Mouse (Mus musculus) forebrain, embryonic 13.5 days (tissue): ENCODE measurements at regions not wholly inside any gene's neighbourhood (a gene's known extent, or its start where the extent isn't known, plus 50 kb on each side); places are given as distances from the start of the nearest gene placed in this dataset.

ENCODE experiments used
- ATAC-seq: fragments of 200-750 bp; cut with Nextera tagmentation; 2 replicates; pipeline ENCODE4 v1.8.0; 2017
- H3K27ac ChIP-seq: fragments of 300-500 bp; sonication (generic); 2 replicates; pipeline ENCODE4 v1.5.1; 2015; ENCODE audit warnings: inconsistent platforms, mild to moderate bottlenecking, moderate library complexity
- H3K27me3 ChIP-seq: fragments of 300-500 bp; sonication (generic); 2 replicates; pipeline ENCODE4 v1.6.1; 2015; ENCODE audit warnings: mild to moderate bottlenecking, inconsistent platforms
- H3K36me3 ChIP-seq: fragments of 300-500 bp; sonication (generic); 2 replicates; pipeline ENCODE4 v1.6.1; 2015; ENCODE audit warnings: mild to moderate bottlenecking, inconsistent platforms; ENCODE audit not compliant: poor library complexity, severe bottlenecking
- H3K4me1 ChIP-seq: fragments of 300-500 bp; sonication (generic); 2 replicates; pipeline ENCODE4 v1.6.1; 2015; ENCODE audit warnings: inconsistent platforms
- H3K4me2 ChIP-seq: fragments of 300-500 bp; sonication (generic); 2 replicates; pipeline ENCODE4 v1.6.1; 2015; ENCODE audit warnings: inconsistent platforms, mild to moderate bottlenecking, moderate library complexity
- H3K4me3 ChIP-seq: fragments of 300-500 bp; sonication (generic); 2 replicates; pipeline ENCODE4 v1.5.1; 2015; ENCODE audit warnings: mild to moderate bottlenecking, inconsistent platforms
- H3K9ac ChIP-seq: fragments of 300-500 bp; sonication (generic); 2 replicates; pipeline ENCODE4 v1.6.1; 2015; ENCODE audit warnings: mild to moderate bottlenecking, inconsistent platforms
- H3K9me3 ChIP-seq: fragments of 300-500 bp; sonication (generic); replicated peaks from 2 replicates; pipeline ENCODE4 v1.6.1; 2016; ENCODE audit warnings: inconsistent platforms
- WGBS: fragments of 180-500 bp; shearing (Covaris S2); methylation state at CpG from one replicate; pipeline ENCODE4 v1.1.7; 2015; 5-methylcytosine and 5-hydroxymethylcytosine counted together

DNA sequence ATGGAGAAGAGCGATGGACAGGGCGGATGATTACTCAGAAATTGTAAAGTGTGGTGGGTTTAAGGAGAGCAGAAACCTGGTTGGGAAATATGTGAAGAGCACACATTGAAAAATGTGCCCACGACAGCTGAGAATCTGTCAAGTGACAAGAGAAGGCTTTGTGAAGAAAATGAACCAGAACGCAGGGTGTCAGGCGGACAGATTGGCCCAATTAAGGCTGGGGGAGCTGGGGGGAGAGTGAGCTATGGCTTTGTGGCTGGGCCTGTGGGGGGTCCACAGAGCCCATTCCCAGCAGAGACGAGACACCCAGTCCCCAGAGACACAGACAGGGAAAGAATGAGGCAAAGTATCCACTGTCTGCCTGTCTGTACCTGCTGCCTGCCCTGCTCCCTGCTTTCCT lies 153.3 kb downstream of the Shq1 start:
- peaks cover 3% of the 10 kb centered on the region; the same call in 1 of the 2 replicates for H3K27me3 ChIP-seq
- peak overlapping the region; percentile 66 for H3K27ac ChIP-seq
- H3K4me2 ChIP-seq: no peak overlapping the region
- no peak overlapping the region for H3K4me3 ChIP-seq
- peaks cover 35% of the 10 kb centered on the region for H3K4me1 ChIP-seq
- no peaks in the 10 kb centered on the region for H3K36me3 ChIP-seq
- 47% methylated on average over 6 of the region's 6 CpGs for WGBS
- H3K9me3 ChIP-seq: no peaks in the 10 kb centered on the region
- peak; percentile 52 for ATAC-seq
- H3K9ac ChIP-seq: no peak overlapping the region

DNA sequence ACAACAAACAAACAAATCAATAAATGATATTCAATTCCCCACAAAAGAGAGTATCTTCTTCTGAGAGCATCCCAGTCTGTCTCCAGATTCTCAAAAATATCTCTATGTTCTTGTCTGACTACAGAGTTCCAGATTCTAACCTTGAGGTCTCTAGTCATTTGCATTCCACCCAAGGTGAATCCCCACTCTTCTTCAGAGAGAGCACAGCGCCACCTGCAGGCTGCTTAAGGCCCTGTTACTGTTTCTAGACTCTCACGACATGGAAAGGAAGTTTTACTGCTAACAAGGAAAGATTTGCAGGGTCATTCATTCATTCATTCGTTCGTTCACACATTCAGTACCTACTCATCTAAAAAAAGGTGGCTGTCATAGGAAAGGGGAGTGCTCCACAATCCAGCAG lies 158.3 kb downstream of the Shq1 start:
- no peak overlapping the region for H3K9ac ChIP-seq
- H3K27me3 ChIP-seq: 0 out of 2 replicates have a peak, but pooled peaks cover 3% of the 10 kb centered on the region
- no peak overlapping the region for H3K4me3 ChIP-seq
- H3K4me1 ChIP-seq: peaks cover 12% of the 10 kb centered on the region
- H3K4me2 ChIP-seq: no peak overlapping the region
- H3K27ac ChIP-seq: no peak overlapping the region
- no peaks in the 10 kb centered on the region for H3K36me3 ChIP-seq
- WGBS: 54% methylated on average over 4 of the region's 4 CpGs
- no peaks in the 10 kb centered on the region for H3K9me3 ChIP-seq
- ATAC-seq: no peak

DNA sequence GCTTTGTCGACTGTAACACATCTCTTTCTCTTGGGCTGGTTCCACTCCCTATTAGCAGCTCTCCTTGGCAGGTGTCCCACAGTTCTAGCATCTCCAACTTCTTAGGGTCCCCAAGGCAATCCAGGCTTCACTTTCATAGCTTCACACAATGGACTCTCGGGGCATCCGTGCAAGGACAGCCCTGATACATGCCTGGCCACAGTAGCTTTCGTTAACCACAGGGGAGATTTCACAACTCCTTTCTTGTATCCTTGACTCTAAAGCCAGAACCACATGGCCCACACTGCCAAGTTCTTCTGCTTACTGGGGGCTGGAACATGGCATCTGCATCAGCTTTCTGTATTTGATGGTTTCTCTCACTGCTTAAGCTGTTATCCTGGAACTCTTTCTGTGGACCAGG lies 160.3 kb downstream of the Shq1 start:
- WGBS: 73% methylated on average over 4 of the region's 4 CpGs
- no peak overlapping the region for H3K4me2 ChIP-seq
- no peak overlapping the region for H3K27ac ChIP-seq
- H3K36me3 ChIP-seq: no peaks in the 10 kb centered on the region
- H3K9me3 ChIP-seq: no peaks in the 10 kb centered on the region
- H3K4me3 ChIP-seq: no peak overlapping the region
- H3K9ac ChIP-seq: no peak overlapping the region
- 0 out of 2 replicates have a peak, but pooled peaks cover 3% of the 10 kb centered on the region for H3K27me3 ChIP-seq
- H3K4me1 ChIP-seq: 0 out of 2 replicates have a peak, but pooled peaks cover 3% of the 10 kb centered on the region
- ATAC-seq: no peak

DNA sequence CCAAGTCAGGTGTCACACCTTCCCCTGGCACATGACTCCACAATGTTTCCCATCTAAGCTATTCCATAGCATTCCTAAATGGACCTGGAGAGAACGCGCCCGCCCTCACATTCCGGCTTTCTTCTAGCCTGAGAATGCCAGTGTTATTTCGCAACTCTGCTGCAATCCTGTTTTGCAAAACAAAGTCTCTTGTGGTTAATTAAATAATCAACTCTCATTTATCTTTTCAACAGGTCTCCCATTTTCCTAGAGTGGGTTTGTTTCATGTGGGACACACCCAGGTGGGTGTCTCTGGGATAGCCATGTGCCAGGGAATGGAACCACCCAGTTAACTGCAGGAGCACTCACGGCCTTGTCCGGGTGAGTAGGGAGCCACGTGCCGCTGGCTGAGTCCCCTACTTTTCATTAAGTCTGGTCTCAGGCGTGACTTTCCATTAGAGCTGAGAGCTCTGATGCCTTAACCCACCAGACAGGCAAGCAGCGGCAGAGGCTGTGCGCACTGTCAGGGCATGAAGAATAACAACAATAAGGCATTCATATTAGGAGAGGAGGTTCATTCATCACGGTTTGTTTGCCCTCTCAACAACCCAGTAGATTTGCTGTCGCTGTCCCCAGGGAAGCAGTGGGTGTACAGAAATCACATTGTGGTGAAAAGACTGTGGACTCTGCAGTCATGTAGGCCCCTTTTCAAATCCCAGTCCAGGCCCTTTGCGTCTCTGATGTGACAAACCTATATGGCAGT lies 165.3 kb downstream of the Shq1 start:
- no peaks in the 10 kb centered on the region for H3K27me3 ChIP-seq
- 64% methylated on average over 15 of the region's 15 CpGs for WGBS

DNA sequence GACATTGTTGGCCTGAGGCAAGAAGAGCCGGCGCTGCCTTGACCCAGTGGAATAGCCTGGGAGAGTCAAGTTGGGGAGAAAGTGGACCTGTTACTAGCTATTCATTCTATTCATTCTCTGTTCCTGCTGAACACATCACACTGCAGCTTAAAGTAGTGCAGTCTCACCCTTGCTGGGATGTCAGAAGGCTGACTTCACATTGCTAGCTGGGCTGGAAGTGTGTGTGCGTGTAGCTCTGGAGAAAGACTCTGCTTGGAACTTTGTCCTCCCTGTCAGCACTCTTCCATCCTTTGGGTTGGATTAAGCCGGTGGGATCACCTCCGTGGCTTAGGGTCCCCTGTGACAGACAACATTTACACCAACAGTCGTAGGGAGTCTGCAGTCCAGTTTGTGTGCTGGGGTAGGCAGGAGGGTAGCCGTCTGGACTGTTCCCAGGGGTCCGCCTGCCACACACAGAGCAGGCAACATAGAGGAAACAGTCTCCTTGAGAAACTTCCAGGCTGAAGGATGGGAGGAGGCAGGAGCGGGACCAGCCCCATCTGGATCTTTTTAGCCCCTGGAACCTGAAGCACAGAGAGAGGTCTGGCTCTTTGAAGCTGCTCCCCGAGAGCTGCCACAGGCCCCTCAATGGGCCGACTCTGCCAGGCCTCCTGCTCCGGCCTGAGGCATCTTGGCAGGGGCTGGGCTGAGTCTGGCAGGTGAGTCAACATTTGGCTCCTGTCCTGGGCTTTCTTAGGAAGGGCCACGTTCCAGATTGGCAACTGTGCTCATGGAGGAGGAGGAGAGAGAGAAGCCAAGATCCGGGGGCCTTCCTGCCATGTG lies 167.8 kb downstream of the Shq1 start:
- no peaks in the 10 kb centered on the region for H3K9me3 ChIP-seq
- peaks cover 22% of the 10 kb centered on the region for H3K4me1 ChIP-seq
- 48% methylated on average over 14 of the region's 14 CpGs for WGBS
- H3K27ac ChIP-seq: peak overlapping the region; percentile 40; the same call in 1 of the 2 replicates
- ATAC-seq: peak; percentile 83
- no peak overlapping the region; the same call in 1 of the 2 replicates for H3K9ac ChIP-seq
- no peak overlapping the region for H3K4me2 ChIP-seq
- no peaks in the 10 kb centered on the region for H3K27me3 ChIP-seq
- H3K4me3 ChIP-seq: no peak overlapping the region
- H3K36me3 ChIP-seq: no peaks in the 10 kb centered on the region

More for the DNA sequence above, 165.3 kb downstream of the Shq1 start:
- peaks cover 22% of the 10 kb centered on the region for H3K4me1 ChIP-seq
- no peaks in the 10 kb centered on the region for H3K36me3 ChIP-seq
- no peak overlapping the region for H3K4me2 ChIP-seq
- H3K4me3 ChIP-seq: no peak overlapping the region
- no peak for ATAC-seq
- H3K9me3 ChIP-seq: no peaks in the 10 kb centered on the region
- no peak overlapping the region for H3K9ac ChIP-seq
- no peak overlapping the region for H3K27ac ChIP-seq

DNA sequence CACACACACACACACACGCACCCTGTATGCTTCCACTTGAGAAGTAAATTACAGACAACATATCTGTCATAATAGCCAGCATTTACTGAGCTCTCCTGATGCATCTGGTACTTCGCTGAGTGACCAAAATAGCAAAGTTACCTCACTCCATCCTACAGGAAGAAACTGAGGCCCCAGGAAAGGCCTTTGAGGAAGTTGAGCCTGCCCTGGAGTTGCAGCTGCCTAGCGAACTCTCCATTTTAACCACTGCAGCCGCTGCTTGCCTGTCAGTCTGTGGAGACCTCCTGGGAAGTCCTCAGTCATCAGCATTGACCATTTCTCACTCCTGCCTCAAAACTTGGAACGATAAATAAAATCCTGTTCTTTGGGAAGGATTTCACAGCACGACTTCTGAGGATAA lies 168.8 kb downstream of the Shq1 start:
- no peak overlapping the region for H3K27ac ChIP-seq
- no peaks in the 10 kb centered on the region for H3K27me3 ChIP-seq
- ATAC-seq: no peak
- 36% methylated on average over 6 of the region's 6 CpGs for WGBS
- H3K4me1 ChIP-seq: peaks cover 22% of the 10 kb centered on the region
- no peaks in the 10 kb centered on the region for H3K36me3 ChIP-seq
- H3K4me3 ChIP-seq: no peak overlapping the region
- no peaks in the 10 kb centered on the region for H3K9me3 ChIP-seq
- no peak overlapping the region for H3K9ac ChIP-seq
- no peak overlapping the region for H3K4me2 ChIP-seq

DNA sequence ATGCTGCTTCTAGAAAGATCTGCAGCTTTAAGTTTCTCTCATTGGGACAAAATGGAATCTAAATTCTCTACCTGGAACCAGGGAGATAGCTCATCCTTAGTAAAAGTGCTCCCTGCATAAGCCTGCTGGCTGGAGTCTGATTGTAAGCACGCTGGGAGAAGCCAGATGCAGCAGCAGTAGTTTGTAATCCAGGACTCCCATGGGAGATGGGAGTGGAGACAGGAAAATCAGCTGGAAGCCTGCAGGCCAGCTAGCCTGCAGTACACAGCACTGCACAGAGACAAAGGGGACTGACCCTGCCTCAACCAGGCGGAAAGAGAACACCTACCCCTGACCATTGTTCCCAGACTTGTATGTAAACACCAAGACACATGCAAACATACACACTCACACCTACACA lies 170.2 kb downstream of the Shq1 start:
- no peak for ATAC-seq
- Histone ChIP-seq H3K9me3 (no peaks in the 10 kb centered on the region), H3K27ac (no peak overlapping the region), H3K27me3 (no peaks in the 10 kb centered on the region), H3K36me3 (no peaks in the 10 kb centered on the region), H3K4me1 (peaks cover 19% of the 10 kb centered on the region), H3K4me3 (no peak overlapping the region), H3K9ac (no peak overlapping the region), H3K4me2 (no peak overlapping the region)
- WGBS: 60% methylated on average over 2 of the region's 2 CpGs

DNA sequence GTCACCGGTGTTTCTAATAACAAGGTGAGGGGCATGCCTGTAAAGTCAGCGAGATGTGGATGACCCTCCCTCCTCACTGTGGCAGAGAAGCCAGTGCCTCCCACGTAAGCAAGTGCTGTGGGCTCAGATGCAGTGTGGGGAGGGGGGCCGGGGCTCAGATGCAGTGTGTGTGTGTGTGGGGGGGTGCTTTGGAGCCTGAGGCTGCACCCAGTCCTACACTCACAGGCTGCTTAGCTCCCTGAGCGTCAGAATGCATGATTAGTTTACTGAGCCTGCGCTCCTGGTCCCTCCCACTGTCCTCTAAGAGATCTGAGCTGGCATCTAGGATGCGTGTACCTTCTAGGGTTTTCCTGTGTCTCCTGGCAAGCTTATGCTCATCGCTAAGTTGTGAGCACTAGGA lies 170.9 kb downstream of the Shq1 start:
- Histone ChIP-seq H3K4me1 (peaks cover 24% of the 10 kb centered on the region), H3K4me3 (no peak overlapping the region), H3K27ac (no peak overlapping the region), H3K9ac (no peak overlapping the region), H3K36me3 (no peaks in the 10 kb centered on the region), H3K9me3 (no peaks in the 10 kb centered on the region), H3K27me3 (no peaks in the 10 kb centered on the region), H3K4me2 (no peak overlapping the region)
- 68% methylated on average over 8 of the region's 8 CpGs for WGBS
- no peak for ATAC-seq

DNA sequence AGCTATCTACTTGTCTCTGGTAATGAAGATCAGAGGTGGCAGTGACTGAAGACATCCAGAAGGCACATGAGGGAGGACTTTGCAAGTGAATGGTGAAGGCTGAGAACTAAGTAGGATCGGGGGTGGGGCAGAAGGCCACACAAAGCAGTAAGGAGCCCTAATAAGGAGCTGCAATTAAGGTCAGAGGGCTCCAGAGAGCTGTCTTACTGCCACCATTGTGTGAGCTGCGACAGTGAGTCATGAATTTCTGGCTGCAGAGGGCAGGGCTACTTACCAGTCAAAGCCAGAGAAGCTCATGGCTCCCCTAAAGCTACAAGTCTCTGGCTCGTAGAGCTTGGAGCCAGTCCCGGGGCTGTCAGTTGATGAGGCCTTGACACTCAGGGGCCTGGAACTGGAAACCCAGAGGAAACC lies 172.1 kb downstream of the Shq1 start:
- WGBS: 23% methylated on average over 4 of the region's 4 CpGs
- no peaks in the 10 kb centered on the region for H3K27me3 ChIP-seq
- ATAC-seq: no peak

DNA sequence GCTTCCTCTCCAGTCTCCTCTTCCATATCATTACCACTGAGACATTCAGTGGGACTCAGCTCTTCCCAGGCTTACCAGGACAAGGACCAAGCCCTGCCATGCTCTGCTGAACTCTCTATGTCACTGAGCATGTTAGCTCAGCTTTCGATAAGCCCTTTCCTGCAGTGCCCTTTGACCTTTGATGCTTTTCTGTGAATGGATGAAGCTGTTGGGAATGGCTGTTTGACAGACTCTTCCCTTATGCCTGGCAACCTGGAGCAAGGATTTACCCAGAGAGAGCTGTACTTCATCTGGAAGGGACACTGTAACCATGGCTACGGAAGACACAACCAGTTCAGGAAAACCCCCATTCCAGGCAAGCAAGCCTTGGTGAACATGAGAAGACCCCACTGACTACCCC lies 172.8 kb downstream of the Shq1 start:
- Histone ChIP-seq H3K27ac (no peak overlapping the region), H3K9ac (no peak overlapping the region), H3K4me3 (no peak overlapping the region), H3K4me2 (no peak overlapping the region), H3K4me1 (peaks cover 22% of the 10 kb centered on the region), H3K27me3 (0 out of 2 replicates have a peak, but pooled peaks cover 3% of the 10 kb centered on the region), H3K36me3 (no peaks in the 10 kb centered on the region), H3K9me3 (no peaks in the 10 kb centered on the region)
- no peak for ATAC-seq
- WGBS: 73% methylated on average over 2 of the region's 2 CpGs

More for the DNA sequence above, 172.1 kb downstream of the Shq1 start:
- H3K27ac ChIP-seq: no peak overlapping the region
- no peaks in the 10 kb centered on the region for H3K36me3 ChIP-seq
- no peaks in the 10 kb centered on the region for H3K9me3 ChIP-seq
- no peak overlapping the region for H3K4me2 ChIP-seq
- H3K4me1 ChIP-seq: peaks cover 27% of the 10 kb centered on the region
- H3K4me3 ChIP-seq: no peak overlapping the region
- H3K9ac ChIP-seq: no peak overlapping the region

DNA sequence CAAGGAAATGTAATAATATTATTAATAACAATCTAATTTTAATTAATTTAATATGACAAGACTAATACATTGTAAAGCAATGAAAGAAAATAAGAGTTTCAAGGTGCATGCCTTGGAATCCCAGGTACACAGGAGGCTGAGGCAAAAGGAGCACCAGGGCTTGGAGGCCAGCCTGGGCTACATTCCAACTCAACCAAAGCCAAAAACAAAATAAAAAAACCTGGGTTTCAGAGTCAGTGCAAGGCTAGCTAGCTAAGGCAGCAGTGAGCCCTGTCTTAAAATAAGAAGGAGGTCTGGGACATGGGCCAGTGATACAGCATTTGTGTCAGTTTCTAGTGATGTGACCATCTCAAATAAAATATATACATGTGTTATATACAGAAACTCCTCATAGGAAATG lies 174.8 kb downstream of the Shq1 start:
- no peak overlapping the region for H3K4me3 ChIP-seq
- H3K27ac ChIP-seq: no peak overlapping the region
- peaks cover 9% of the 10 kb centered on the region for H3K4me1 ChIP-seq
- ATAC-seq: no peak
- no peak overlapping the region for H3K9ac ChIP-seq
- no peak overlapping the region for H3K4me2 ChIP-seq
- 0 out of 2 replicates have a peak, but pooled peaks cover 3% of the 10 kb centered on the region for H3K27me3 ChIP-seq
- H3K9me3 ChIP-seq: no peaks in the 10 kb centered on the region
- H3K36me3 ChIP-seq: no peaks in the 10 kb centered on the region

DNA sequence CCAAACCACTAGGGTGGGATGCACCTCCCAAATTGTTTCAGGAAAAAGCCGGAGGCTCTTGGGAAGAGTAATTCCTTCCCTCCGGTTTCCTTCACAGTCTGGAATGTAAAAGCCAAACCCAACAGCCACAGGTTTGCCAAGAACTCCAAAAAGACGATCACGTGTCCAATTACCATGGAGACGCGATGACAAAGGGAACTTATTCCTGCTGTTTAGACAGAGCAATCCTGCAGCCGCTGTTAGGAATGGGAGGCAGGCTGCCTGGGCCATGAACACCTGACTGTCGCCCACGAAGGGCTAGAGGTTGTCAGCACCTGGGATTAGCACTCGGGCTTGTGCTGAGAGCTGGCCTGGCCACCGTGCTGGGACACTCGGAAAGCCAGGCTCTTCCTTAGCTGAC lies 175.8 kb downstream of the Shq1 start:
- H3K27me3 ChIP-seq: 0 out of 2 replicates have a peak, but pooled peaks cover 3% of the 10 kb centered on the region
- no peaks in the 10 kb centered on the region for H3K9me3 ChIP-seq
- no peak overlapping the region for H3K4me3 ChIP-seq
- H3K4me2 ChIP-seq: peak overlapping the region; percentile 25; the same call in 1 of the 2 replicates
- WGBS: 52% methylated on average over 12 of the region's 12 CpGs
- no peak overlapping the region for H3K9ac ChIP-seq
- no peak overlapping the region for H3K27ac ChIP-seq
- no peaks in the 10 kb centered on the region for H3K36me3 ChIP-seq
- peak; percentile 43; the same call in 1 of the 2 replicates for ATAC-seq
- H3K4me1 ChIP-seq: peaks cover 9% of the 10 kb centered on the region
